Mouse (Mus musculus) liver, embryonic 14.5 days (tissue): ENCODE measurements at regions not wholly inside any gene's neighbourhood (a gene's known extent, or its start where the extent isn't known, plus 50 kb on each side); places are given as distances from the start of the nearest gene placed in this dataset.

Experiments
- CTCF ChIP-seq: IDR thresholded peaks from 2 replicates; pipeline ENCODE4 v1.5.1; 2016; ENCODE audit warnings: antibody characterized with exemption, low read depth, control low read depth
- EP300 ChIP-seq: IDR thresholded peaks from 2 replicates; pipeline ENCODE4 v1.6.1; 2016; ENCODE audit warnings: antibody characterized with exemption, low read depth

GRCm38 (mm10) chr5:64496853-64497252, 306.3 kb upstream of the Klf3 start:
- TF ChIP-seq CTCF (no peak), EP300 (no peak)
